Mouse (Mus musculus) right cerebral cortex, postnatal 4 days (tissue): Measurements from ENCODE around the gene 4930415O20Rik.

Experiments used
- DNase-seq: peaks from one replicate; pipeline ENCODE4 v3.0.0-alpha.2; 2022

Gene 4930415O20Rik

GRCm38 (mm10) chr15:98632921-98633320, 62.1 kb downstream of the 4930415O20Rik start:
- no peak for DNase-seq

GRCm38 (mm10) chr15:98633822-98634470, 63.1 kb downstream of the 4930415O20Rik start:
- DNase-seq, result no peak

GRCm38 (mm10) chr15:98634541-98635081, 63.8 kb downstream of the 4930415O20Rik start:
- DNase-seq, result peak; percentile 87

- DNase-seq, result peak; percentile 36
These were observed 64.6 kb downstream of the 4930415O20Rik start for GRCm38 (mm10) chr15:98635291-98635841.

GRCm38 (mm10) chr15:98636517-98636916, 65.7 kb downstream of the 4930415O20Rik start:
- peak; percentile 71 for DNase-seq

GRCm38 (mm10) chr15:98637155-98637554, 66.4 kb downstream of the 4930415O20Rik start:
- DNase-seq, result no peak
